Mouse (Mus musculus): Measurements from ENCODE around the gene Suclg1.

Suclg1 gene

GRCm38 (mm10) chr6:73248237-73249048 lies at the start of gene Suclg1:
Gene Suclg1 (plus strand): TSS chr6:73248382.
- DNase-seq (ENCODE audit: low spot score in 2 of 2): peak; percentile 76 to 87

GRCm38 (mm10) chr6:73203724-73204123 lies 44.5 kb upstream of the Suclg1 start:
- no peak for DNase-seq (ENCODE audit: low spot score in 2 of 2)

- DNase-seq (ENCODE audit: low spot score in 2 of 2): no peak
These were observed 43.2 kb upstream of the Suclg1 start for GRCm38 (mm10) chr6:73204937-73205336.

- DNase-seq (ENCODE audit: low spot score in 2 of 2): no peak
These were observed 38.6 kb upstream of the Suclg1 start for GRCm38 (mm10) chr6:73209598-73209997.

GRCm38 (mm10) chr6:73210445-73210972 lies 37.7 kb upstream of the Suclg1 start:
- no peak for DNase-seq (ENCODE audit: low spot score in 2 of 2)

GRCm38 (mm10) chr6:73211036-73211435 lies 37.1 kb upstream of the Suclg1 start:
- DNase-seq (ENCODE audit: low spot score in 2 of 2): no peak

DNA sequence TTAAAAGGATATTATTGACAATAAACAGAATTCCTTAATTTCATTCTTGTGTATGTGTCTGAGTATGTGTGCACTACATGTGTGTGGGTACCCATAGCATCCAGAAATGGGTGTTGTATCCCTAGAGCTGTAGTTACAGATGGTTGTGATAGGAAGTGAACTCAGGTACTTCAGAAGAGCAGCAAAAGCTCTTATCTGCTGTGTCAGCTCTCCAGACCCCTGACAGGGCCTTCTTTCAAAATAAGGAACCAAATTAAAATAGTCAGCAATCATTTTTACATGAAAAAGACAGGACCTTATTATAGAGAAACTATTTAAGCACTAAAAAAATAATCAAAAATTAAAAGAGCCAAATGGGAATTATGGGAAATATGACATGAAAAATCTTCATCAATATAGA lies 36.6 kb upstream of the Suclg1 start:
- DNase-seq (ENCODE audit: low spot score in 2 of 2): no peak

GRCm38 (mm10) chr6:73221189-73221957 lies 26.8 kb upstream of the Suclg1 start, which contains the start of gene Dnah6:
Gene Dnah6 (minus strand): TSS chr6:73221651.
- DNase-seq (ENCODE audit: low spot score in 2 of 2): peak; percentile 68 to 78

GRCm38 (mm10) chr6:73221958-73222735 lies 26.0 kb upstream of the Suclg1 start:
- DNase-seq (ENCODE audit: low spot score in 2 of 2): peak in 1 of 2 experiments; percentile 58

DNA sequence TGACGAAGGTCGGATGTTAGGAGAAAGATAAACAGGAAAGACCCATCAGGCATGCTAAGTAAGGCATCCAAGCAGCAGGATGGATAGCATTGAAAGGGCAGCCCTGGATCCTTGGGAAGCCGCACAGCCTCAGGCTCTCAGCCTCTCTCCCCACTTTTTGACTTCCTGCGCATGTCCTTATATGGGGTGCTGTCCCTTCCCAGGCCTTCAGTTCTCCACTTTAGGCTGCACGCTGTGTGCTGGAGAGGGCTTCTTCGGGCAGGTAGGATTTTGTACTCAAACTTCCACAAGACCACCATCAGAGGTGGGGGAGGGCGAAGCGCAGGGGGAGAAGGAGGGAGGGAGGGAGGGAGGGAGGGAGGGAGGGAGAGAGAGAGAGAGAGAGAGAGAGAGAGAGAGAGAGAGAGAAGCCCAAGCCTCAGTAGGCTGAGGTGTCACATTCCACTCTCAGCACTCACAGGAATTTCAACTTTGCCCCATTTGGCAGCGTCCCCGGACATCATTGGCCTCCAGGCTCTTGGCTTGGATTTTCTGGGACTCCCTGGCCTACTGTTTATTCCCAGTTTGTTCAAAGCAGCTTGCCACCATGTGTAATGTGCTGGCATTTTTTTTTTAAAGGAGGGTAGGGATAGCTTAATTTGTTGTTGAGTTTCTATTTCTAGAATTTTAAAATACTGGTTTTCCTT lies 25.2 kb upstream of the Suclg1 start:
- peak in 1 of 2 experiments; percentile 52 for DNase-seq (ENCODE audit: low spot score in 2 of 2)

DNA sequence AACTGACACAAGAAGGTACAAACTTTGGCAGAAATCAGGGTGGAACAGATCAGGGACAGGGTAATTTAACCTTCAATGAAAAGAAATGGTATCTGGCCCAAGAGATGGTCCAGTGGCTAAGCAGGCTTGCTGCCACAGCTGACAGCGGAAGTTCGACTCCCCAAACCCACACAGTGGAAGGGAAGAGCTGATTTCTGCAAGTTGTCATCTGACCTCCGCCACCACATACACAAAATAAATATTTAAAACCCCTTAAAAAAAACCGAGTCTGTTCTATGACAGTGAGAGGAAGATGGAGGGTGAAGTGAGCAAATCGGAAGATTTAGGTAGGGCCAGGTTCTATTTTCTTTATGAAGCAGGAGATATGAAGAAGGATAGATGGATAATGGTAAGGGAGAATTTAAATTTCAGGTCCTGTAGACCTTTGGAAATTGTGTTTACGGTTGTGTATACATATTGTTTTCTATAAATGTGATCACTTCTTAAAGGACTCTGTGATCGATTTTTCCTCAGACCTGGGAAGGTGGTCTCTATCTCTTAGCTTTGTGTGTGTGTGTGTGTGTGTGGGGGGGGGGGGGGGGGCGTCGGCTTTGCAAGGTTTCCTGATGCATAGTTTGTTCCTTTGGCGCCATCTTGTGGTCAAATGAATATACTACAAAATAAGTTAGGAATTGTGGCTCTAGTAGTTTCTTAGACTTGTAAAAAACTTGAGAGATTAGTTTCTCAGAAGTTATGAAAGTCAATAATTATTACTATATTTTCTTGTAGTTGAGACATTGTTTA lies 20.6 kb upstream of the Suclg1 start:
- peak in 1 of 2 experiments; percentile 41 for DNase-seq (ENCODE audit: low spot score in 2 of 2)

DNA sequence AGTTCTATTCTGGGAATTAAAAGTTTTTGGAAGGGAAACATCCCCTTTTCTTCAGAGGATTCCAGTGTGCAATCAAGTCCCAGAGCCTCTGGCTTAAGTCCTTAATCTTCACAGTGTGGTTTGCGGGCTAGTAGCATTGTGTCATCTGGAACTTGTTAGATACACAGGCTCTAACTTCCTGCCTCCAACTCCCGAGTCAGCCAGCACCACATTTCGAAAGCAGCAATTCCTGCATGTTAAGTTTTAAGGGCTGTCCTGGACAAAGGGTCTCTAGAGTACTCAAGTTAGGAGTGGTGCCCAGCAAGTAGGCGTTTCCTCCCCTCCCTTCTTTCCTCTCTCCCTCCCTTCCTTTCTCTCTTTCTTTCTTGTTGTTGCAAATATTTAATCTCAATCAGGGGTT lies 19.8 kb upstream of the Suclg1 start:
- peak in 1 of 2 experiments; percentile 47 for DNase-seq (ENCODE audit: low spot score in 2 of 2)

DNA sequence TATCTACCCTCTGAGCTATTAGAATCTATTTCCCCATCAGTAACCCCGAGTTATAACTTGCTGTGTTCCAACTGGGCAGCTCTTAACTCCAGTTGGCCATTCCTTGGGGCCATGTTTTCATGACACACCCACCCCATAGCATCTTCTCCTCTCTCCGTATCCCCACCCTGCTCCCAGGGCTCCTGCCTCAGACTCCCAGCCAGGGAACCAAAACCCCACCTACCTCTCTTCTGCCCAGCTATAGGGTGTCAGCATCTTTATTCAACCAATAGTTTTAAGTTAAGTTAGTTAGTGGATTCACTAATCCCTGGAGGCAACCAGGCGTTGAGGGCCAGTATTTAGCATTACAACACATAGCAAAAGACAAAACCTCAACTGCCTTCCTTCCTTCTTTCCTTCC lies 19.3 kb upstream of the Suclg1 start:
- DNase-seq (ENCODE audit: low spot score in 2 of 2): peak in 1 of 2 experiments; percentile 43

GRCm38 (mm10) chr6:73232152-73232584 lies 16.0 kb upstream of the Suclg1 start:
- DNase-seq (ENCODE audit: low spot score in 2 of 2): peak in 1 of 2 experiments; percentile 48

- DNase-seq (ENCODE audit: low spot score in 2 of 2): no peak
These were observed 14.9 kb upstream of the Suclg1 start for GRCm38 (mm10) chr6:73233202-73233726.

GRCm38 (mm10) chr6:73234302-73234900 lies 13.8 kb upstream of the Suclg1 start:
- no peak for DNase-seq (ENCODE audit: low spot score in 2 of 2)

- DNase-seq (ENCODE audit: low spot score in 2 of 2): peak in 1 of 2 experiments; percentile 30
These were observed 12.5 kb upstream of the Suclg1 start for GRCm38 (mm10) chr6:73235650-73236049.

DNA sequence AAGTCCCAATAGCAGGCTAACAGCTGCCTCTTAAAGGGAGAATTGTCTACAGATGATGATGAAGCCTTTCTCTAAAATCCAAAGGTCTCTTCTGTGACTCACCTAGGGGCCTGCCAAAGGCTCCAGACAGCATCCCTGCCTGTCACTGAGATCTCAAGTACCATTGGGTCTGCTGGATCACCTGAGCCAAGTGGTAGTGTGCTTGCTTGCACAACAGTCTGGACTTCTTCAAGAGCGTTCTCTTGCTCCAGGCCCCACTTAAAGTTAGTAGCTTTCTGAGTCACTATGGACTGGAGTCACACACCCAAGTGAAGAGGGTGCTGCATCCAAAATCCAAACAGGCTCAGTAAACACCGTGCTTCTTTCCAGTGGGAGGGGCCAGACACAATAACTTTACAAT lies 1.4 kb upstream of the Suclg1 start:
- no peak for DNase-seq (ENCODE audit: low spot score in 2 of 2)

- DNase-seq (ENCODE audit: low spot score in 2 of 2): peak in 1 of 2 experiments; percentile 46
These were observed 730 bp upstream of the Suclg1 start for GRCm38 (mm10) chr6:73247452-73247851.

- no peak for DNase-seq (ENCODE audit: low spot score in 2 of 2)
These were observed 854 bp downstream of the Suclg1 start for GRCm38 (mm10) chr6:73249049-73249422.

All from spleen, postnatal 4 days (tissue).